Mouse (Mus musculus) CH12.LX (cell line): Measurements from ENCODE around the gene Tnnc1.

ENCODE experiments used
- BHLHE40 ChIP-seq: IDR thresholded peaks from 2 replicates; pipeline ENCODE4 v1.6.1; 2011; ENCODE audit warnings: mild to moderate bottlenecking, low read depth, low read length, improper control_type of control experiment
- CHD2 ChIP-seq: IDR thresholded peaks from 2 replicates; pipeline ENCODE4 v1.6.1; 2011; ENCODE audit warnings: low read length, improper control_type of control experiment
- CTCF ChIP-seq, 2 experiments: IDR thresholded peaks in 1 of 2; conservative IDR thresholded peaks in 1 of 2; 2 replicates each; pipeline ENCODE4 v1.5.1; 2011 to 2012; ENCODE audit warnings: low read depth in 2 of 2, low read length in 2 of 2, improper control_type of control experiment in 1 of 2, inconsistent platforms in 1 of 2, mild to moderate bottlenecking in 1 of 2, moderate library complexity in 1 of 2
- EP300 ChIP-seq: IDR thresholded peaks from 2 replicates; pipeline ENCODE4 v1.6.1; 2011; ENCODE audit warnings: low read length, improper control_type of control experiment
- GABPA ChIP-seq: IDR thresholded peaks from 2 replicates; pipeline ENCODE4 v1.6.1; 2012; ENCODE audit warnings: low read depth, low read length, improper control_type of control experiment, inconsistent platforms; ENCODE audit not compliant: insufficient replicate concordance
- KAT2A ChIP-seq: IDR thresholded peaks from 2 replicates; pipeline ENCODE4 v1.6.1; 2012; ENCODE audit warnings: low read length, improper control_type of control experiment, inconsistent platforms; ENCODE audit not compliant: insufficient replicate concordance
- MAFK ChIP-seq: IDR thresholded peaks from 2 replicates; pipeline ENCODE4 v1.6.1; 2011; ENCODE audit warnings: low read length, improper control_type of control experiment; ENCODE audit not compliant: insufficient replicate concordance
- POLR2A ChIP-seq: IDR thresholded peaks from 2 replicates; pipeline ENCODE4 v1.6.1; 2011; ENCODE audit warnings: low read depth, mild to moderate bottlenecking, improper control_type of control experiment, low read length
- RCOR1 ChIP-seq: conservative IDR thresholded peaks from 2 replicates; pipeline ENCODE4 v1.6.1; 2012; ENCODE audit warnings: low read depth, mild to moderate bottlenecking, inconsistent platforms, low read length, improper control_type of control experiment
- TCF12 ChIP-seq: IDR thresholded peaks from 2 replicates; pipeline ENCODE4 v1.6.1; 2014; ENCODE audit warnings: low read depth, mild to moderate bottlenecking, inconsistent platforms, low read length, improper control_type of control experiment
- USF1 ChIP-seq: IDR thresholded peaks from 2 replicates; pipeline ENCODE4 v1.6.1; 2014; ENCODE audit warnings: low read depth, mild to moderate bottlenecking, inconsistent platforms, low read length, improper control_type of control experiment

DNA sequence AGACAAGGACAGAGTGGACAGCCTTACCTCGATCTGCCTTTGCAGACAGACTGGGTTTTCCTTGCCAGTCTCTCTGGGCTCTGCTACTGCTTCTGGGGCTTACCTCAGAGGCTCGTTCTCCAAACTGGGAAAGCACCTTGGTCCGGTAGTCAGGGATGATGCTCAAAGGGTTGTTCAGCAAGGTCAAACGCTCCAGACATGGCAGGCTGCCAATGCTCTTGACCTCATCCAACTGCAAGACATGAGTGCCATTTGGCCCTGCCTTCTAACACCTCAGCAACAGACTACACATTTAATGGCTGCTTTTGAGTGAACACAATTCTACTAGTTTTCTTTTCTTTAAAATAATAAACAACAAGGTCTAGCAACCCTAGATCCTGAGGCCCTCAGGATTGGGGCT, 21.5 kb upstream of the Tnnc1 start:
- TF ChIP-seq TCF12: no peak
- no peak for TF ChIP-seq EP300
- no peak for TF ChIP-seq CTCF (conservative IDR thresholded peaks at IDR 0.05 in 1 of 2, IDR thresholded peaks at IDR 0.05 in 1 of 2; ENCODE audit: low read depth in 2 of 2, low read length in 2 of 2)
- no peak for TF ChIP-seq BHLHE40
- no peak for TF ChIP-seq USF1
- TF ChIP-seq POLR2A: no peak
- TF ChIP-seq KAT2A: no peak
- TF ChIP-seq MAFK: no peak
- TF ChIP-seq RCOR1: no peak
- no peak for TF ChIP-seq GABPA
- no peak for TF ChIP-seq CHD2
